Mouse (Mus musculus) forebrain, embryonic 16.5 days (tissue): Measurements from ENCODE around the gene Slc38a2. TPM values are rescaled to one million over a fixed set of nuclear protein-coding genes. Genes with fewer than 3 reads are reported as not detected.

Experiments used
- ATAC-seq: fragments of 200-750 bp; cut with Nextera tagmentation; 2 replicates; pipeline ENCODE4 v1.8.0; 2017; ENCODE audit warnings: mild to moderate bottlenecking, moderate library complexity
- H3K27ac ChIP-seq: fragments of 300-500 bp; sonication (generic); 2 replicates; pipeline ENCODE4 v1.5.1; 2014; ENCODE audit warnings: low read length, control low read depth
- H3K27me3 ChIP-seq: fragments of 300-500 bp; sonication (generic); replicated peaks from 2 replicates; pipeline ENCODE4 v1.6.1; 2014; ENCODE audit warnings: low read length; ENCODE audit not compliant: control insufficient read depth, insufficient read depth
- H3K36me3 ChIP-seq: fragments of 300-500 bp; sonication (generic); 2 replicates; pipeline ENCODE4 v1.6.1; 2014; ENCODE audit not compliant: control insufficient read depth, insufficient read depth
- H3K4me1 ChIP-seq: fragments of 300-500 bp; sonication (generic); replicated peaks from 2 replicates; pipeline ENCODE4 v1.6.1; 2014; ENCODE audit warnings: low read length; ENCODE audit not compliant: control insufficient read depth, insufficient read depth
- H3K4me2 ChIP-seq: fragments of 300-500 bp; sonication (generic); 2 replicates; pipeline ENCODE4 v1.6.1; 2014; ENCODE audit warnings: mild to moderate bottlenecking, low read length, control low read depth
- H3K4me3 ChIP-seq: fragments of 300-500 bp; sonication (generic); replicated peaks from 2 replicates; pipeline ENCODE4 v1.5.1; 2014; ENCODE audit warnings: mild to moderate bottlenecking, low read length, control low read depth
- H3K9ac ChIP-seq: fragments of 300-500 bp; sonication (generic); replicated peaks from 2 replicates; pipeline ENCODE4 v1.6.1; 2014; ENCODE audit warnings: low read depth, low read length, control low read depth
- H3K9me3 ChIP-seq: fragments of 300-500 bp; sonication (generic); 2 replicates; pipeline ENCODE4 v1.6.1; 2016; ENCODE audit warnings: low read length; ENCODE audit not compliant: control insufficient read depth
- WGBS: fragments of 180-500 bp; shearing (Covaris S2); extraction: QIAGEN DNeasy Blood & Tissue Kit; methylation state at CpG from one replicate; pipeline ENCODE4 v1.1.7; 2014; 5-methylcytosine and 5-hydroxymethylcytosine counted together
- polyA plus RNA-seq: library from polyadenylated mRNA; unstranded; fragments of >200 nt; fragmentation: Nextera tagmentation; extraction: Ambion mirVana; gene quantifications from 2 replicates; pipeline ENCODE4 v1.2.1, GENCODE M21; 2015

Gene Slc38a2
- 161 and 200 TPM in 2 replicates for polyA plus RNA-seq

- H3K4me2 ChIP-seq, result peak within 1 kb of the TSS; percentile 69
- WGBS, result under 1% methylated on average over 75 of the region's 76 CpGs
- H3K36me3 ChIP-seq, result peaks cover 7% of the 10 kb centered on the region
- peaks cover 31% of the 10 kb centered on the region for H3K4me1 ChIP-seq
- H3K9ac ChIP-seq, result peak within 1 kb of the TSS; percentile 100
- peak within 1 kb of the TSS; percentile 100 for H3K27ac ChIP-seq
- H3K4me3 ChIP-seq, result peak within 1 kb of the TSS; percentile 90
- H3K27me3 ChIP-seq, result no peaks in the 10 kb centered on the region
- no peaks in the 10 kb centered on the region for H3K9me3 ChIP-seq
- peak; percentile 90 for ATAC-seq
Measured at GRCm38 (mm10) chr15:96699521-96700511, at the start of gene Slc38a2. Slc38a2 (minus strand) TSS chr15:96699730.

- no peaks in the 10 kb centered on the region for H3K36me3 ChIP-seq
- peak overlapping the region; percentile 25 for H3K4me2 ChIP-seq
- no peak overlapping the region for H3K4me3 ChIP-seq
- no peaks in the 10 kb centered on the region for H3K27me3 ChIP-seq
- WGBS, result 31% methylated on average over 10 of the region's 10 CpGs
- no peaks in the 10 kb centered on the region for H3K9me3 ChIP-seq
- no peak overlapping the region for H3K9ac ChIP-seq
- no peak overlapping the region for H3K27ac ChIP-seq
- peaks cover 9% of the 10 kb centered on the region for H3K4me1 ChIP-seq
- ATAC-seq, result peak; percentile 72
Measured at GRCm38 (mm10) chr15:96749101-96749500, 49.6 kb upstream of the Slc38a2 start.

GRCm38 (mm10) chr15:96747551-96747950, 48.0 kb upstream of the Slc38a2 start:
- no peaks in the 10 kb centered on the region for H3K27me3 ChIP-seq
- no peaks in the 10 kb centered on the region for H3K9me3 ChIP-seq
- WGBS, result 89% methylated on average over 11 of the region's 11 CpGs
- no peak overlapping the region for H3K27ac ChIP-seq
- H3K9ac ChIP-seq, result no peak overlapping the region
- H3K36me3 ChIP-seq, result no peaks in the 10 kb centered on the region
- no peak overlapping the region for H3K4me3 ChIP-seq
- peaks cover 9% of the 10 kb centered on the region for H3K4me1 ChIP-seq
- ATAC-seq, result no peak
- no peak overlapping the region for H3K4me2 ChIP-seq

- no peak for ATAC-seq
- 94% methylated on average over 6 of the region's 6 CpGs for WGBS
- Histone ChIP-seq H3K4me3 (no peak overlapping the region), H3K9me3 (no peaks in the 10 kb centered on the region), H3K4me1 (peaks cover 9% of the 10 kb centered on the region), H3K36me3 (no peaks in the 10 kb centered on the region), H3K27ac (no peak overlapping the region), H3K27me3 (no peaks in the 10 kb centered on the region), H3K4me2 (no peak overlapping the region), H3K9ac (no peak overlapping the region)
Measured at GRCm38 (mm10) chr15:96746986-96747385, 47.5 kb upstream of the Slc38a2 start.

- H3K4me1 ChIP-seq, result peaks cover 9% of the 10 kb centered on the region
- H3K9me3 ChIP-seq, result no peaks in the 10 kb centered on the region
- 97% methylated on average over 1 of the region's 1 CpGs for WGBS
- ATAC-seq, result no peak
- no peak overlapping the region for H3K4me2 ChIP-seq
- H3K9ac ChIP-seq, result no peak overlapping the region
- H3K27me3 ChIP-seq, result no peaks in the 10 kb centered on the region
- no peaks in the 10 kb centered on the region for H3K36me3 ChIP-seq
- H3K27ac ChIP-seq, result no peak overlapping the region
- H3K4me3 ChIP-seq, result no peak overlapping the region
Measured at GRCm38 (mm10) chr15:96745299-96745698, 45.8 kb upstream of the Slc38a2 start.

GRCm38 (mm10) chr15:96744882-96745296, 45.4 kb upstream of the Slc38a2 start:
- H3K4me3 ChIP-seq, result no peak overlapping the region
- H3K27me3 ChIP-seq, result no peaks in the 10 kb centered on the region
- H3K4me1 ChIP-seq, result peaks cover 9% of the 10 kb centered on the region
- no peak for ATAC-seq
- no peak overlapping the region for H3K4me2 ChIP-seq
- no peak overlapping the region for H3K27ac ChIP-seq
- no peaks in the 10 kb centered on the region for H3K36me3 ChIP-seq
- H3K9me3 ChIP-seq, result no peaks in the 10 kb centered on the region
- no peak overlapping the region for H3K9ac ChIP-seq
- WGBS, result 80% methylated on average over 5 of the region's 5 CpGs

GRCm38 (mm10) chr15:96744153-96744881, 44.8 kb upstream of the Slc38a2 start:
- no peak overlapping the region for H3K4me3 ChIP-seq
- no peak for ATAC-seq
- peaks cover 5% of the 10 kb centered on the region for H3K4me1 ChIP-seq
- no peaks in the 10 kb centered on the region for H3K9me3 ChIP-seq
- no peaks in the 10 kb centered on the region for H3K36me3 ChIP-seq
- H3K27ac ChIP-seq, result no peak overlapping the region
- no peaks in the 10 kb centered on the region for H3K27me3 ChIP-seq
- H3K4me2 ChIP-seq, result no peak overlapping the region
- WGBS, result 85% methylated on average over 18 of the region's 18 CpGs
- H3K9ac ChIP-seq, result no peak overlapping the region

- Histone ChIP-seq H3K4me3 (no peak overlapping the region), H3K4me1 (no peaks in the 10 kb centered on the region), H3K36me3 (no peaks in the 10 kb centered on the region), H3K27me3 (no peaks in the 10 kb centered on the region), H3K9ac (no peak overlapping the region), H3K9me3 (no peaks in the 10 kb centered on the region), H3K27ac (no peak overlapping the region), H3K4me2 (no peak overlapping the region)
- no peak for ATAC-seq
- WGBS, result 84% methylated on average over 6 of the region's 6 CpGs
Measured at GRCm38 (mm10) chr15:96743257-96743656, 43.7 kb upstream of the Slc38a2 start.

GRCm38 (mm10) chr15:96742591-96743241, 43.2 kb upstream of the Slc38a2 start:
- H3K4me2 ChIP-seq, result no peak overlapping the region
- no peaks in the 10 kb centered on the region for H3K36me3 ChIP-seq
- no peaks in the 10 kb centered on the region for H3K4me1 ChIP-seq
- no peaks in the 10 kb centered on the region for H3K27me3 ChIP-seq
- 66% methylated on average over 16 of the region's 16 CpGs for WGBS
- no peak overlapping the region for H3K9ac ChIP-seq
- H3K9me3 ChIP-seq, result no peaks in the 10 kb centered on the region
- no peak overlapping the region for H3K27ac ChIP-seq
- H3K4me3 ChIP-seq, result no peak overlapping the region
- no peak for ATAC-seq
